Mouse (Mus musculus) pancreas, adult 10 weeks (tissue): ENCODE results near the gene St14. TPM values are rescaled to one million over a fixed set of nuclear protein-coding genes. Genes with fewer than 3 reads are reported as not detected.

Experiments used
- polyA plus RNA-seq: library from polyadenylated mRNA; stranded (reverse); fragments of 350-450 nt; fragmentation: Illumina TruSeq; extraction: RNeasy Lipid Tissue Mini Kit (QIAGEN cat#74804); gene quantifications from one replicate; pipeline ENCODE4 v1.2.3, GENCODE M21; 2015; ENCODE audit warnings: low read depth, low replicate concordance; ENCODE audit not compliant: insufficient read depth

St14 gene
- polyA plus RNA-seq, result 9.6 TPM

DNA sequence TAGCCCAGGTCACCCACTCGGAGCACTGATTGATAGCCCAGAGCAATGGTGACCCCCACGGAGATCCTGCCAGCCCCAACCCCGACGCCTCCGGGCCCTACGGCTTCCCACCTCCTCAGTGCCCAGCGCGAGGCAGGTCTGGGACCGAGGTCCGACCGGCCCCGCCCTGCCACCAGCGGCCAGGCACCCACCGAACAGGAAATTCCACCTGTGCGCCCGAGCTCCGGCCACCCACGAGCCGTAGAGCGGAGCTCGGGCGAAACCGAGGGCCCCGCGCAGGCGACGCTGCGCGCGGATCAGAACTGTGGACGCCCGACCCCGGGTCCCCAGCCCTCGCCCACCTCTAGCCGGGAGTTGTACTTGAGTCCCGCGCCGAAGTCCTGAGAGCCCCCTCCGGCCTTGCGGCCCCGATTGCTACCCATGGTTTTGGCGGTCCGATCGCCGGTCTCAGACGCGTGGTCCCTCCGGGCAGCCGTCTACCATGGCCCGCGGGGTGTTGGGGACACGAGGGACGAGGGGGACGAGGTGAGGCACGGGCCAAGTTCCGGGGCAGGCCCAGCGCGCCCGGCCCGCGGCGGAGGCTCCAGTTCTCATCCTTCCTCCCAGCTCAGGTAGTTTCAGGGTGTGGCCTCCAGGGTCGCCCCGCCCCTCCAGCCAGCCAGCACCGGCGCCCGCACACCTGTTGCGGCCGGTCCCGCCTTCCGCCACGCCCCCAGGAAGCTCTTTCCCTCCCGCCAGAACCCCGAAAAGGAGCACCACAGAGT lies at the start of gene St14:
TSS of gene St14 (minus strand) at position 649 of the 764 bp plus-strand sequence.

Other genes starting within 250 kb of the St14 start
- 3.0 TPM for gene Adamts15, start 209.4 kb downstream of the St14 start, polyA plus RNA-seq
- gene Adamts8, start 189.3 kb downstream of the St14 start, polyA plus RNA-seq, result 0.79 TPM
- gene Zbtb44, start 101.2 kb downstream of the St14 start, polyA plus RNA-seq, result 3.7 TPM
- gene Aplp2, start 80.0 kb upstream of the St14 start, polyA plus RNA-seq, result 81.9 TPM
- 1.3 TPM for gene Prdm10, start 148.7 kb upstream of the St14 start, polyA plus RNA-seq